Mouse (Mus musculus) adrenal gland, postnatal 14 days (tissue): ENCODE results near the gene Arid1b. TPM values are rescaled to one million over a fixed set of nuclear protein-coding genes. Genes with fewer than 3 reads are reported as not detected.

ENCODE experiments used
- DNase-seq: peaks from one replicate; pipeline ENCODE4 v3.0.0; 2021; ENCODE audit warnings: mixed read lengths
- total RNA-seq: library from RNA; stranded (reverse); gene quantifications from 2 replicates; pipeline ENCODE4 v1.2.3, GENCODE M21; 2021

The Arid1b gene
- total RNA-seq, 1 experiment from 2014 or later, result 70.0 TPM

DNA sequence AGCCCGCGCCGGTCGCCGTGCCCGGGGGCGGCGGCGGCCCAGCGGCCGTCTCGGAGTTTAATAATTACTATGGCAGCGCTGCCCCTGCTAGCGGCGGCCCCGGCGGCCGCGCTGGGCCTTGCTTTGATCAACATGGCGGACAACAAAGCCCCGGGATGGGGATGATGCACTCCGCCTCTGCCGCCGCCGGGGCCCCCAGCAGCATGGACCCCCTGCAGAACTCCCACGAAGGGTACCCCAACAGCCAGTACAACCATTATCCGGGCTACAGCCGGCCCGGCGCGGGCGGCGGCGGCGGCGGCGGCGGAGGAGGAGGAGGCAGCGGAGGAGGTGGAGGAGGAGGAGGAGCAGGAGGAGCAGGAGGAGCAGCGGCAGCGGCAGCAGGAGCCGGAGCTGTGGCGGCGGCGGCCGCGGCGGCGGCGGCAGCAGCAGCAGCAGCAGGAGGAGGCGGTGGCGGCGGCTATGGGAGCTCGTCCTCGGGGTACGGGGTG is 1.5 kb downstream of the Arid1b start:
- peak; percentile 87 for DNase-seq

DNA sequence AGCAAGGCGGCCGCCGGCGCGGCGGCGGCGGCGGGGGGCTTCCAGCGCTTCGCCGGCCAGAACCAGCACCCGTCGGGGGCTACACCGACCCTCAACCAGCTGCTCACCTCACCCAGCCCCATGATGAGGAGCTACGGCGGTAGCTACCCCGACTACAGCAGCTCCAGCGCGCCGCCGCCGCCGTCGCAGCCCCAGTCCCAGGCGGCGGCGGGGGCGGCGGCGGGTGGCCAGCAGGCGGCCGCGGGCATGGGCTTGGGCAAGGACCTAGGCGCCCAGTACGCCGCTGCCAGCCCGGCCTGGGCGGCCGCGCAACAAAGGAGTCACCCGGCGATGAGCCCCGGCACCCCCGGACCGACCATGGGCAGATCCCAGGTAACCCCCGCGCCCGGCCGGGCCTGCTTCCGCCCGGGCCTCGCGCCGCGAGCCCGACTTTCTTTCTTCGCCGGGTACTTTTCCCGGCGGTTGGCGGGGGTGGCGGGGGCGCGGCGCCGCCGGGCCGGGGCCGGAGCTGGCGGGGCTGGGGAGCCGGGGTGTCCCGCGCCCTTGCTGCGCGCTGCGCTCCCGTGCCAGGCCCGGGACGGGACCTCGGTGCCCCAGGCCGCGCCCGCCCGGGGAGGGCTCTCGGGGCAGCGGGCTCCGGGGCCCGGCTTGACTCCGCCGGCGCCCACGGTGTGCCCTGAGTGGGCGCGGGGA is 2.1 kb downstream of the Arid1b start:
- peak; percentile 79 for DNase-seq

- peak; percentile 60 for DNase-seq
These were observed 2.9 kb downstream of the Arid1b start for GRCm38 (mm10) chr17:4996814-4997549.

DNA sequence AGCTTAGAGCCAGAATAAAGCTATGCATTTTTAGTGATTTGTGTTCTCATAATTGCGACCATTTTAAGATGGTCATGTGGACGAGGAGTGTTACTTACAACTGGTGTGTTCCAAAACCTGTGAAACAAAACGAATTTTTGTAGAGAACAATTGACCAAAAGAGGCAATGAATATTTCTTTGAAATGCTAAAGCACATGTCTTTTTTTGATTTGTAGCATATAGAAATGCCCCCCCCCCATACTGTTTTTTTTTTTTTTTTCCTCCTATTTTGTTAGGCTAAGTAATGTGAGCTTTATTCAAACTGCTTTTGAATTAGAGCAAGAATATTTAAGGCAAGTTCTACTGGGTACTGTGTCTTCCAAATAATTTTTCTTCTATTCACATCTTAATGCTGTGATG is 3.8 kb downstream of the Arid1b start:
- DNase-seq, result no peak

DNA sequence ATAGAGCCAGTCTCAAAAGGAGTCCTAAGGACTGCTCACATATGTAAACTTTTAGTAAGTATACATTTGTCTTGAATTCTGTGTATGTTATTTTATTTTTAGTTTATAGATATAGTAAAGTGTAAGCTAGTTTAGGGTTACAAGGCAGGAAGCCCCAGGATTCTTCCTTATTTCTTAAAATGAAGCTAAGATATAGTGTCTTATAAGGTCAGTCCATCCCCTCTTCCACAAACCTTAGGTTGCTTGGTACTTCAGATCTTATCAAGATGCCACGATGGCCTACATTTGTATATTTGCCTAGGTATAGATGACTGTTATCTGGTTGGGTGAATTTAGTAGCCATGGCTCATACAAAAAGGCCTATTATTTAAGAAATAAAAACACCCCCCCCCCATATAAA is 5.1 kb downstream of the Arid1b start:
- no peak for DNase-seq

GRCm38 (mm10) chr17:5000001-5000400 is 5.9 kb downstream of the Arid1b start:
- DNase-seq, result no peak

GRCm38 (mm10) chr17:5000871-5001270 is 6.7 kb downstream of the Arid1b start:
- no peak for DNase-seq

- peak; percentile 65 for DNase-seq
These were observed 7.5 kb downstream of the Arid1b start for GRCm38 (mm10) chr17:5001531-5002131.

DNA sequence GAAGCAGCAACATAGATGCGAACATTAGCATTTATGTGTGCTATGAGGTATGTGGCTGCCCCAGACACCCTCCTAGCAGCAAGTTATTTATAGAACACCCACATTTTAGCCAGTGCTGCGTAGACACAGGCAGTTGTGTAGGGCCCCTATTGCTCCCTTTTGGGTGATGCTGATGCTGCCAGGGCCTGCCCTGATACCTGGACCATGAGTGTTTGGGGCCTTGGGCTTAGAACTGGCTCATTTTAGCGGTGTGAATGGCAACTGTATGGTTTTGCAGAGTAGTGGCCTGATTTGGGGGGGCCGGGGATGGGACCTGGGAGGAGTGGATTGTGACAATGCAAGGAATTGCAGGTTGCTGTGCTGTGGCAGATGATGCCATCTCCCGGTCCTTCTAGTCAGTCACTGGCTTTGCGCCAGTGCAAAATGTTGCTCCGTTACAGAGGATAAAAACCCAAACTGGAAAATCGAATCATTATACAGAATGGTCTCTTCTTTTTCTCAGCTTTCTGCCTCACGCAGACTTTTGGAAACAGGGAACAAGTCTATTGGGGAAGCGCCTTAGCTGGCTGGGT is 8.9 kb downstream of the Arid1b start:
- DNase-seq, result no peak

DNA sequence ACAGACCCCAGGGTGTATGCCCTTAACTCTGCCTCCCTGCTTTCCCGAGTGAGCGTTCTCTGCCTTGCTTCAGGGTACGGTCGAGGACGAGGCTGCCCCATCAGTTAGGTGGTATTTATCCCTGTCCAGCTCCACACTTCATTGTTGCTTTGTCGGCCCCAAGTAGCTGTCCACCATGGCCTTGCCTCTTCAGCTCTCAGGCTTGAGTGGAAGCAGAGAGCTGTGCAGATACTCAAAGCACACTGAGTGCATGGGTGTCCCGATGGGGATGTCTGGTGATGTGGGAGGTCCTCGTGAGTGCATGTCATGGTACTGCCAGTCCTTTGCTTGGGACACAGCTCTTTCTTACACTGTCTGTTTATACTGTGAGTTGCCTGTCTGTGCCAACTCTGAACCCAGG is 10.1 kb downstream of the Arid1b start:
- no peak for DNase-seq

DNA sequence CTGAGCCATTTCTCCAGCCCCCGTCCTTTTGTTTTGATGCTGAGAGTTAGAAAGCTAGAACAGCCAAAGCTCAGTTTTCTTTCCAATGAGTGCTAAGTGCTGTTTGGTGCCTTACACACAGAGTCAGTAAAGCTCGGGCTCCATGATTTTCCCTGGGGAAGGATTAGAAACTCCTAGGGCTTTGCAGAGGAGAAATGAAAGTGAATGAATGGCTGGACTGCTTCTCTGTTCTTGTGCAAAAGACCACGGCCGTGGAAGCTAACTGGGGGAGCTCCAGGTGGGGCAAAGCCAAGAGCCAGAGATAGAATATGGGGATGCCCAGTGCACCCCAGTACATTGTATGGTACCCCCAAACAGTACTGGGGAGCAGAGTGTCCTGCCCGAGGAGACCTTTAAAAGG is 10.6 kb downstream of the Arid1b start:
- no peak for DNase-seq

GRCm38 (mm10) chr17:5005285-5005684 is 11.2 kb downstream of the Arid1b start:
- no peak for DNase-seq

DNA sequence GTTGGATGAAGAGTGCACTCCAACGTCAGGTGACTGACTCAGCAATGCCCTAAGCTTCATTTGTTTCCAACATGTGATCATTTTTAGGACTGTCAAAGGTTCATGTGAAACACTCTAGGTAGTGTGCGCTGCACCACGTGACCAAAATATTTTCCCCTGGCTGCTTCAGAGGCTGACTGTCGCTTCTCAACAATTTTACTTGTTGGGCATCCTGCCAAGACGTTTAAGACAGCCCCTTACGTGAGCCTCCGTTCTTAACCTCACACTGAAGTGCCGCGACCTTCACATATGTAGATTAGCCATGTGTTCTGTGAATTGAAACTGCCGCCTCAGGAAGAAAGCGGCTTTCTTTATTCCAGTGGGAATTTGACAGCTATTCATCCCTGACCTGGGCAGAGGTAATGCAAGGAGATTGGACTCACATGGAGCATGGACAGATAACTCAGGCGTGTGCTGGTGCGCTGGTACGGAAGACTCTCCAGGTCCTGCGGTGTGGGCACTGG is 13.1 kb downstream of the Arid1b start:
- DNase-seq, result peak; percentile 63

GRCm38 (mm10) chr17:5008236-5008635 is 14.1 kb downstream of the Arid1b start:
- DNase-seq, result no peak

GRCm38 (mm10) chr17:5008761-5009160 is 14.6 kb downstream of the Arid1b start:
- no peak for DNase-seq

DNA sequence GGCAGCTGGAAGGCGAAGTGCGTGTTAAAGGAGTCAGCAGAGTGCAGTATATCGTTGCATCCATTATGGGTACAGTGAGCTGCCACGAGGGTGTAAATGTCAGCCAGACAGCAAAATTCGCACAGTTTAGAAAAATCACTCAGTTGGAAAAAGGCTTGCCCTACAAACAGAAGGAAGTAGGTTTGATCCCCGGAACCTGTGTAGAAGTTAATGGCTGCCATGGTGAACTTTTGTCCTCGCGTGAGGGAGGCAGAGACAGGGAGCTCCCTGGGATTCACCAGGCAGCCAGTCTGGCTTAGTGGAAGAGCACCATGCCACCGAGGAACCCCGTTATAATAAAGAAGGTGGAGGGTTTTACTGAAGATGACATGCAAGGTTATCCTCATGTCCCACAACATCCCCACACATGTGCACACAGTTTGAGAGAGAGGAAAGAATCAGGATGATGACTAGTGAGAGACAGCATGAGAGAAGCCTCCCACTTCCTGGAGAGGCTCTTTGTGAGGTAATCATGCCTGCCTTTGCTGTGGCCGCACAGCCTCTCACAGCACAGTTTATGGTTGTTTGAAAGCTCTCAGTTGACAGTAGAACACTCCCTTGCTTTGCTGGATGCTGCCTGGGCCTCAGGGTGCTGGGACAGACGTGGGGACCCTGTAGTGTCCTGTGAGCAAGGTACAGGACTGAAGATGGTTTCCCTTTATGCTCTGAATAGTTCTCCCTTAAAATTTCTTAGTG is 15.6 kb downstream of the Arid1b start:
- no peak for DNase-seq

DNA sequence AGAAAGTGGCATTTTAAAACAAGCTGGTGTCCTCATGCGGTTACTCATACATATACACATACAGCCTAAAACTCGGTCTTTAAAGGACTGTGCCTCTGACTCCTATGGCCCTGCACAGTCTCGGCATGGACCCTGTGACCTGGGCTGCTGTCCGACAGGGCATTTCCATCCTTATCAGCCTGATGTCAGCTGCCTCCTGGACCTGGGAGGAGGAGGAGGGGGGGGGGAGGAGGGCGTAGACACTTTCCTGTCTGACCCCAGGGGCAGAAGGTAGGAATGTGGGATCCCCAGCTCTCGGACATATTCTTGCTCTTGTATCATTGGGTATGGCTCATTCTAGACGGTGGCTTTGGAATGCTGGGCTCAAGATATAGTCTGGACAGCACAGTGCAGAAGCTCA is 16.6 kb downstream of the Arid1b start:
- no peak for DNase-seq

- no peak for DNase-seq
These were observed 18.0 kb downstream of the Arid1b start for GRCm38 (mm10) chr17:5012091-5012490.

DNA sequence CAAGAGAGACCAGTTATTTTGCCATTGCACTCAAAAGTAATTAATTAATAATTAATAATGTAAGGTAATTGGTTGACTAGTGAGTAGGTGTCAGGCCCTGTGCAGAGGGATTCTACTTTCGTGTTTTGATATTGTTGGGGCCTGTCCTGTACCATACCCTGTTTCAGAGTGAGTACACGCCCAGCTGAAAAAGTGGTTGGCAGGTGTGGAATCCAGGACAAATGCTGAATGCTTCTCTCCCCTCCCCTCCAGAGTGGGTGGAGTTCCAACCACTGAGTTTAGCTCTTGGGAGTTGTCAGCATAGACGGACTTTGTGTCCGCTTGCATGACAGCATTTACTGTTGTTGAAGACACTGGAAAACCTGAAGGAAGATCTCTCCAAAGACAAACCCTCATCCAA is 18.4 kb downstream of the Arid1b start:
- no peak for DNase-seq

- no peak for DNase-seq
These were observed 20.3 kb downstream of the Arid1b start for GRCm38 (mm10) chr17:5014327-5014957.

- DNase-seq, result no peak
These were observed 22.3 kb downstream of the Arid1b start for GRCm38 (mm10) chr17:5016404-5016803.

DNA sequence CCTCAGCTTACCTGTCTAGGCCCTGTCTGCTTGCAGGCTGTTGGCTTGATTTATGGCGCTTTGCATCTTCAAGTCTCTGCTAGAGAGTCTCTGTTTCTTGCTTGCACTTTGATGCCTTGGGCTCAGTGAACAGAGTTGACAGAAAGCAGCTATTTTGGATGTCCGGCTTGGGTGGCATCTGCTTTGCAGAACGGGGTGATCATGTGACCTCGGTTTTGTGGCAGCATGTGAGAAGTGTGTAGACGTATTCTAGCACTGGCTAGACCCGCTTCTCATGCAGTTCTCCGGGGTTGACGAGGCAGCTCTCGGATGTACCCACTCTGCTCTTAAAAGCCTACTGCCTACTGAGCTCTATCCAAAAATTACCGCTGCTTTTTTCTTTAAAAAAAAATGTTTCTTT is 22.9 kb downstream of the Arid1b start:
- DNase-seq, result no peak
